9 mouse cellular contexts compared by ENCODE assay signal in the genomic region with DNA sequence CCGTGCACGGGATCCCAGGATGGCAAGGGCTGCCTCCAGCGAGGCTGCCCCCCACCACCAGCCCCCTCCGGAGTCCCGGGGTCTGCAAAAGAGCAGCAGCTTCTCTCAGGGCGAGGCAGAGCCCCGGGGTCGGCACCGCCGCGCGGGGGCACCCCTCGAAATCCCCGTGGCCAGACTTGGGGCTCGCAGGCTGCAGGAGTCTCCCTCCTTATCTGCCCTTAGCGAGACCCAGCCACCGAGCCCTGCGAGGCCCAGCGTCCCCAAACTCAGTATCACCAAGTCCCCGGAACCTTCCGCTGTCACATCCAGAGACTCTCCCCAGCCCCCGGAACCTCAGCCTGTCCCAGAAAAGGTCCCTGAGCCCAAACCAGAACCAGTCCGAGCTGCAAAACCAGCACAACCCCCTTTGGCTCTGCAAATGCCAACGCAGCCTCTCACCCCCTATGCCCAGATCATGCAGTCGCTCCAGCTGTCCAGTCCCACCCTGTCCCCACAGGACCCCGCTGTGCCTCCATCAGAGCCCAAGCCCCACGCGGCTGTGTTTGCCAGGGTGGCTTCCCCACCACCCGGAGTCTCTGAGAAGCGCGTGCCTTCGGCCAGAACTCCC. TPM values are rescaled to one million over a fixed set of nuclear protein-coding genes. Genes with fewer than 3 reads are reported as not detected.
DNase-seq lines count a peak whose midpoint lies in the region; ATAC-seq and TF ChIP-seq lines count a peak whose summit lies in the region.
"Had no signal": no experiment of that assay in that cellular context is flagged by ENCODE, and none has a peak within 500 bp of the region (broad histone marks: within the 10 kb centered on the region; RNA-seq: fewer than 3 reads in every experiment).

No protein-coding gene starts in this region.

- H3K27ac ChIP-seq in kidney, postnatal 0 days = no peak overlapping the region
- no peak overlapping the region for H3K27ac ChIP-seq in embryonic facial prominence, embryonic 15.5 days (replicated peaks)
- H3K27ac ChIP-seq in hindbrain, embryonic 16.5 days (ENCODE audit: low read depth, low read length) = no peak overlapping the region
- no peak overlapping the region for H3K27ac ChIP-seq in midbrain, embryonic 15.5 days

- H3K36me3 ChIP-seq in kidney, postnatal 0 days (ENCODE audit: insufficient read depth, low read length) = no peaks in the 10 kb centered on the region
- peaks cover 12% of the 10 kb centered on the region; the same call in 1 of the 2 replicates for H3K36me3 ChIP-seq in embryonic facial prominence, embryonic 15.5 days
- H3K36me3 ChIP-seq in hindbrain, embryonic 16.5 days (ENCODE audit: control insufficient read depth, insufficient read depth, low read length) = peaks cover 2% of the 10 kb centered on the region; the same call in 1 of the 2 replicates
- no peaks in the 10 kb centered on the region for H3K36me3 ChIP-seq in midbrain, embryonic 15.5 days (replicated peaks)

- peak; percentile 22; the same call in 1 of the 2 replicates for ATAC-seq in kidney, postnatal 0 days (replicated peaks; ENCODE audit: low FRiP score, low read depth)
- ATAC-seq in embryonic facial prominence, embryonic 15.5 days (ENCODE audit: insufficient number of reproducible peaks, low FRiP score, low TSS enrichment, low read depth) = 0 out of 2 replicates have a peak, but pooled peaks have one; percentile 9
- ATAC-seq in hindbrain, embryonic 16.5 days = no peak
- peak; percentile 28; the same call in 1 of the 2 replicates for ATAC-seq in midbrain, embryonic 15.5 days (replicated peaks)
- ATAC-seq: inflammation-experienced regulatory T-cells, adult 6 months had no signal

- no peak for DNase-seq in kidney, postnatal 0 days (ENCODE audit: low spot score)
- DNase-seq in kidney, adult 18-20 months = no peak
- DNase-seq in ovary, adult 18-20 months (ENCODE audit: low spot score) = no peak
- no peak for DNase-seq in frontal cortex, postnatal 25 days (ENCODE audit: low spot score in 2 of 2)
- DNase-seq: cerebellum, adult 8-10 months had no signal

- peak overlapping the region; percentile 57 for H3K4me2 ChIP-seq in kidney, postnatal 0 days (ENCODE audit: low read length)
- peak overlapping the region; percentile 67 for H3K4me2 ChIP-seq in embryonic facial prominence, embryonic 15.5 days (replicated peaks)
- H3K4me2 ChIP-seq in hindbrain, embryonic 16.5 days (ENCODE audit: low read length) = peak overlapping the region; percentile 54
- peak overlapping the region; percentile 53 for H3K4me2 ChIP-seq in midbrain, embryonic 15.5 days

- peak overlapping the region; percentile 32; the same call in 1 of the 2 replicates for H3K9ac ChIP-seq in kidney, postnatal 0 days (ENCODE audit: low read depth, low read length)
- H3K9ac ChIP-seq in embryonic facial prominence, embryonic 15.5 days = 0 out of 2 replicates have a peak overlapping the region, but pooled peaks have one; percentile 3
- peak overlapping the region; percentile 59 for H3K9ac ChIP-seq in hindbrain, embryonic 16.5 days (ENCODE audit: low read depth, low read length)
- H3K9ac ChIP-seq in midbrain, embryonic 15.5 days = peak overlapping the region; percentile 25; the same call in 1 of the 2 replicates

- H3K9me3 ChIP-seq in kidney, postnatal 0 days (replicated peaks; ENCODE audit: low read length) = no peaks in the 10 kb centered on the region
- no peaks in the 10 kb centered on the region for H3K9me3 ChIP-seq in embryonic facial prominence, embryonic 15.5 days (replicated peaks)
- H3K9me3 ChIP-seq in hindbrain, embryonic 16.5 days (ENCODE audit: control insufficient read depth, low read length) = no peaks in the 10 kb centered on the region
- no peaks in the 10 kb centered on the region for H3K9me3 ChIP-seq in midbrain, embryonic 15.5 days

- peaks cover 22% of the 10 kb centered on the region for H3K27me3 ChIP-seq in kidney, postnatal 0 days (ENCODE audit: insufficient read depth, low read length)
- peaks cover 63% of the 10 kb centered on the region for H3K27me3 ChIP-seq in embryonic facial prominence, embryonic 15.5 days
- peaks cover 40% of the 10 kb centered on the region for H3K27me3 ChIP-seq in hindbrain, embryonic 16.5 days (replicated peaks; ENCODE audit: control insufficient read depth, insufficient read depth, low read length)
- H3K27me3 ChIP-seq in midbrain, embryonic 15.5 days (replicated peaks) = peaks cover 44% of the 10 kb centered on the region

- no peak for TF ChIP-seq CTCF in kidney, postnatal 0 days (IDR thresholded peaks at IDR 0.05; ENCODE audit: low read depth)

- 10% methylated on average over 32 of the region's 32 CpGs for WGBS in kidney, postnatal 0 days
- 9% methylated on average over 32 of the region's 32 CpGs for WGBS in embryonic facial prominence, embryonic 15.5 days
- 4% methylated on average over 29 of the region's 32 CpGs for WGBS in hindbrain, embryonic 16.5 days
- 5% methylated on average over 32 of the region's 32 CpGs for WGBS in midbrain, embryonic 15.5 days

- H3K4me1 ChIP-seq in kidney, postnatal 0 days (replicated peaks; ENCODE audit: insufficient read depth, low read length) = peaks cover 16% of the 10 kb centered on the region
- H3K4me1 ChIP-seq in embryonic facial prominence, embryonic 15.5 days = peaks cover 22% of the 10 kb centered on the region
- peaks cover 12% of the 10 kb centered on the region for H3K4me1 ChIP-seq in hindbrain, embryonic 16.5 days (ENCODE audit: control insufficient read depth, insufficient read depth, low read depth, low read length)
- peaks cover 21% of the 10 kb centered on the region for H3K4me1 ChIP-seq in midbrain, embryonic 15.5 days

- H3K4me3 ChIP-seq in kidney, postnatal 0 days (replicated peaks; ENCODE audit: low read depth, low read length) = peak overlapping the region; percentile 30
- peak overlapping the region; percentile 38 for H3K4me3 ChIP-seq in embryonic facial prominence, embryonic 15.5 days (replicated peaks)
- H3K4me3 ChIP-seq in hindbrain, embryonic 16.5 days (ENCODE audit: low read length) = peak overlapping the region; percentile 32
- peak overlapping the region; percentile 33 for H3K4me3 ChIP-seq in midbrain, embryonic 15.5 days

RNA-seq across cellular contexts. Expression of gene Gmppa, which starts 13.4 kb away (rescaled TPM):
- 69.5 and 72.5 TPM in 2 replicates for polyA plus RNA-seq in kidney, postnatal 0 days (2015; fragmentation: Nextera tagmentation; extraction: Ambion mirVana)
- polyA plus RNA-seq in embryonic facial prominence, embryonic 15.5 days (2015; fragmentation: Nextera tagmentation; extraction: Ambion mirVana) = 103 and 104 TPM in 2 replicates
- polyA plus RNA-seq in hindbrain, embryonic 16.5 days (2015; fragmentation: Nextera tagmentation; extraction: Ambion mirVana) = 77.8 and 78.4 TPM in 2 replicates
- polyA plus RNA-seq in midbrain, embryonic 15.5 days (2015; fragmentation: Nextera tagmentation; extraction: Ambion mirVana) = 86.1 and 98.7 TPM in 2 replicates

RNA-seq across cellular contexts. Expression of gene Asic4, which starts 27.9 kb away (rescaled TPM):
- polyA plus RNA-seq in kidney, postnatal 0 days (2015; fragmentation: Nextera tagmentation; extraction: Ambion mirVana) = 0.40 and 0.45 TPM in 2 replicates
- polyA plus RNA-seq in embryonic facial prominence, embryonic 15.5 days (2015; fragmentation: Nextera tagmentation; extraction: Ambion mirVana) = 0.65 and 0.84 TPM in 2 replicates
- 20.3 and 21.6 TPM in 2 replicates for polyA plus RNA-seq in hindbrain, embryonic 16.5 days (2015; fragmentation: Nextera tagmentation; extraction: Ambion mirVana)
- 64.4 and 73.2 TPM in 2 replicates for polyA plus RNA-seq in midbrain, embryonic 15.5 days (2015; fragmentation: Nextera tagmentation; extraction: Ambion mirVana)
- polyA plus RNA-seq: inflammation-experienced regulatory T-cells, adult 6 months had no signal

RNA-seq across cellular contexts. Expression of gene Speg, which starts 47.2 kb away (rescaled TPM):
- 40.1 and 44.3 TPM in 2 replicates for polyA plus RNA-seq in kidney, postnatal 0 days (2015; fragmentation: Nextera tagmentation; extraction: Ambion mirVana)
- polyA plus RNA-seq in embryonic facial prominence, embryonic 15.5 days (2015; fragmentation: Nextera tagmentation; extraction: Ambion mirVana) = 16.5 and 18.6 TPM in 2 replicates
- polyA plus RNA-seq in hindbrain, embryonic 16.5 days (2015; fragmentation: Nextera tagmentation; extraction: Ambion mirVana) = 20.3 and 20.4 TPM in 2 replicates
- polyA plus RNA-seq in midbrain, embryonic 15.5 days (2015; fragmentation: Nextera tagmentation; extraction: Ambion mirVana) = 20.8 and 21.3 TPM in 2 replicates

RNA-seq across cellular contexts. Expression of gene Chpf, which starts 56.8 kb away (rescaled TPM):
- 37.1 and 38.3 TPM in 2 replicates for polyA plus RNA-seq in kidney, postnatal 0 days (2015; fragmentation: Nextera tagmentation; extraction: Ambion mirVana)
- 51.3 and 54.5 TPM in 2 replicates for polyA plus RNA-seq in embryonic facial prominence, embryonic 15.5 days (2015; fragmentation: Nextera tagmentation; extraction: Ambion mirVana)
- polyA plus RNA-seq in hindbrain, embryonic 16.5 days (2015; fragmentation: Nextera tagmentation; extraction: Ambion mirVana) = 42.1 and 46.4 TPM in 2 replicates
- polyA plus RNA-seq in midbrain, embryonic 15.5 days (2015; fragmentation: Nextera tagmentation; extraction: Ambion mirVana) = 42.3 and 45.8 TPM in 2 replicates

RNA-seq across cellular contexts. Expression of gene Tmem198, which starts 57.0 kb away (rescaled TPM):
- 0.61 and 1.3 TPM in 2 replicates for polyA plus RNA-seq in kidney, postnatal 0 days (2015; fragmentation: Nextera tagmentation; extraction: Ambion mirVana)
- 1.3 and 1.4 TPM in 2 replicates for polyA plus RNA-seq in embryonic facial prominence, embryonic 15.5 days (2015; fragmentation: Nextera tagmentation; extraction: Ambion mirVana)
- 50.5 and 52.5 TPM in 2 replicates for polyA plus RNA-seq in hindbrain, embryonic 16.5 days (2015; fragmentation: Nextera tagmentation; extraction: Ambion mirVana)
- 59.2 and 60.0 TPM in 2 replicates for polyA plus RNA-seq in midbrain, embryonic 15.5 days (2015; fragmentation: Nextera tagmentation; extraction: Ambion mirVana)

Comparison
In these comparisons a context has a peak if more than half of its experiments do, and no peak if none do; other contexts are left out.
1. H3K9ac ChIP-seq: peak in every context shown above with its lines; median percentile 59 in hindbrain, embryonic 16.5 days; 32 in kidney, postnatal 0 days; 25 in midbrain, embryonic 15.5 days; 3 in embryonic facial prominence, embryonic 15.5 days.
2. RNA of gene Asic4, which starts 27.9 kb away (polyA plus RNA-seq): 64.4 to 73.2 TPM in midbrain, embryonic 15.5 days and 20.3 to 21.6 TPM in hindbrain, embryonic 16.5 days; 0.65 to 0.84 TPM in embryonic facial prominence, embryonic 15.5 days and 0.40 to 0.45 TPM in kidney, postnatal 0 days; every median in the first group is over 10 times any median in the second.
3. Peak in every context shown above with its lines, with median percentiles within 50 percentile points of each other: H3K4me2 ChIP-seq and H3K4me3 ChIP-seq.